Mouse (Mus musculus): Measurements from ENCODE around the gene Me1.

Me1 gene

GRCm38 (mm10) chr9:86707431-86707830, 11.7 kb upstream of the Me1 start:
- no peak for DNase-seq (ENCODE audit: low spot score)

- no peak for DNase-seq (ENCODE audit: low spot score)
Observed at GRCm38 (mm10) chr9:86701844-86702243, 6.1 kb upstream of the Me1 start.

- no peak for DNase-seq (ENCODE audit: low spot score)
Observed at GRCm38 (mm10) chr9:86701264-86701663, 5.5 kb upstream of the Me1 start.

GRCm38 (mm10) chr9:86695199-86695817, 445 bp downstream of the Me1 start:
- DNase-seq (ENCODE audit: low spot score): no peak

- DNase-seq (ENCODE audit: low spot score): no peak
Observed at GRCm38 (mm10) chr9:86694644-86695043, 1.1 kb downstream of the Me1 start.

GRCm38 (mm10) chr9:86693935-86694334, 1.8 kb downstream of the Me1 start:
- DNase-seq (ENCODE audit: low spot score): no peak

GRCm38 (mm10) chr9:86692676-86693075, 3.1 kb downstream of the Me1 start:
- DNase-seq (ENCODE audit: low spot score): no peak

GRCm38 (mm10) chr9:86692251-86692650, 3.5 kb downstream of the Me1 start:
- no peak for DNase-seq (ENCODE audit: low spot score)

GRCm38 (mm10) chr9:86691101-86691500, 4.7 kb downstream of the Me1 start:
- no peak for DNase-seq (ENCODE audit: low spot score)

- no peak for DNase-seq (ENCODE audit: low spot score)
Observed at GRCm38 (mm10) chr9:86683713-86684209, 12.0 kb downstream of the Me1 start.

- no peak for DNase-seq (ENCODE audit: low spot score)
Observed at GRCm38 (mm10) chr9:86682844-86683243, 12.9 kb downstream of the Me1 start.

GRCm38 (mm10) chr9:86682278-86682677, 13.5 kb downstream of the Me1 start:
- no peak for DNase-seq (ENCODE audit: low spot score)

- DNase-seq (ENCODE audit: low spot score): no peak
Observed at GRCm38 (mm10) chr9:86680431-86680830, 15.3 kb downstream of the Me1 start.

- DNase-seq (ENCODE audit: low spot score): no peak
Observed at GRCm38 (mm10) chr9:86679843-86680417, 15.8 kb downstream of the Me1 start.

GRCm38 (mm10) chr9:86676246-86676645, 19.5 kb downstream of the Me1 start:
- DNase-seq (ENCODE audit: low spot score): no peak

- DNase-seq (ENCODE audit: low spot score): no peak
Observed at GRCm38 (mm10) chr9:86675426-86675825, 20.3 kb downstream of the Me1 start.

GRCm38 (mm10) chr9:86672907-86673472, 22.8 kb downstream of the Me1 start:
- DNase-seq (ENCODE audit: low spot score): no peak

GRCm38 (mm10) chr9:86668590-86669252, 27.0 kb downstream of the Me1 start:
- DNase-seq (ENCODE audit: low spot score): no peak

- no peak for DNase-seq (ENCODE audit: low spot score)
Observed at GRCm38 (mm10) chr9:86667138-86667750, 28.5 kb downstream of the Me1 start.

- no peak for DNase-seq (ENCODE audit: low spot score)
Observed at GRCm38 (mm10) chr9:86661679-86662078, 34.1 kb downstream of the Me1 start.

GRCm38 (mm10) chr9:86661266-86661665, 34.5 kb downstream of the Me1 start:
- DNase-seq (ENCODE audit: low spot score): no peak

- DNase-seq (ENCODE audit: low spot score): no peak
Observed at GRCm38 (mm10) chr9:86660327-86660726, 35.4 kb downstream of the Me1 start.

GRCm38 (mm10) chr9:86658347-86658746, 37.4 kb downstream of the Me1 start:
- DNase-seq (ENCODE audit: low spot score): no peak
